Mouse (Mus musculus) liver, adult 2 months (tissue): Measurements from ENCODE around the gene Rusc1.

Experiments used
- CTCF ChIP-seq: fragments of 200-500 bp; IDR thresholded peaks from 2 replicates; pipeline ENCODE4 v1.5.1; 2011; ENCODE audit warnings: low read depth, low read length, control low read depth
- POLR2A ChIP-seq: fragments of 200-500 bp; IDR thresholded peaks from 2 replicates; pipeline ENCODE4 v1.6.1; 2011; ENCODE audit warnings: low read length, control low read depth; ENCODE audit not compliant: insufficient read depth; ENCODE audit errors: extremely low read depth

DNA sequence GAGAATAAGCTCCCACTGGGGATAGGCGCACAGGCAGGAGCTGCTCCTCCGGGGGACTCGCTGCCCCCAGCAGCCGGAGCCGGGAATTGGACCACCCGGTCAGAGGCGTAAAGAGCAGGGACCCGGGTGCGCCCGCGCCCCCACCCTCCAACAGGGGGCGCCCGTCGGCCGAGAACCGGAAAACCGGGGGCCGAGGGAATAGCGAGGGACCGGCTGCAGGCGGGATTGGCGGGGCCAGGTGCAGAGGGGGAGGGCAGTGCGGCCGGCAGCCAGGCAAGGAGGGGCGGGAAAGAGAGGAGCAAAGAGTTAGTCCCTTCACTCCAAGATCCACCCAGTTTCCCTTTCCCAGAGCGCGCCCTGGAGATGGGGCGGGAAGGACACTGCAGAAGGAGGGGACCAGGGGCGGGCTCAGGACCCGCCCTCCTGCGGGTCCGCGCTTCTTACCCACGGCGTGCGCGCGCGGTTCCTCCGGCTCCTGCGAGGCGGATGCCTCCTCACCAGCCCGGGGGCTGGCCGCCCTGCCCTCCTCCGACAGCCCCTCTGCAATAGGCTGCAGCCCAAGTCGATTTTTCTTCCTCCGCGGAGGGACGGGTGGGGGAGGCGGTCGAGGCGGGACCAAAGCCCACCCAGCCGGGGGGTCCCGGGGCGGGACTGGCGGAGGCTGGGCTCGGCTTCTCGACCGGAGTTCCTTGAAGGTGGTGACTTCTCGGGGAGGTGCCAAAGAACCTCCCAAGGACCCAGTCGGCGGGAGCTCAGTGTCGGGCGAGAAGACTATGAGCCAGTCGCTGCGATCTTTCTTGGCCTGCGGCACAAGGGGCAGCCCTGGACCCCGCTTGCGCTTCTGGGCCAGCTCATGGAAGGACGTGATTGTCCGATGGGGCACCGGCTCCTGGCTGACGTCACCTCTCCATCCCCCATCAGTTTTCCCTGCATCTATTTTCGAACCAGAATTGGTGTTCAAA lies 2.1 kb downstream of the Rusc1 start:
- 0 out of 2 replicates have a peak, but pooled peaks have one; percentile 16 for TF ChIP-seq POLR2A
- TF ChIP-seq CTCF: peak; percentile 71
